Comparison of ENCODE assay signal across 8 mouse cellular contexts in genomic region chr8:70720739-70721138, GRCm38 (mm10). TPM values are rescaled to one million over a fixed set of nuclear protein-coding genes. Genes with fewer than 3 reads are reported as not detected.
DNase-seq lines count a peak whose midpoint lies in the region; ATAC-seq lines count a peak whose summit lies in the region.

No protein-coding gene starts in this region.

- no peak overlapping the region for H3K4me3 ChIP-seq in kidney, embryonic 14.5 days (ENCODE audit: low read length)
- H3K4me3 ChIP-seq in forebrain, embryonic 12.5 days (replicated peaks), result no peak overlapping the region
- H3K4me3 ChIP-seq in hindbrain, embryonic 15.5 days, result no peak overlapping the region
- H3K4me3 ChIP-seq in limb, embryonic 13.5 days, result no peak overlapping the region
- no peak overlapping the region for H3K4me3 ChIP-seq in stomach, embryonic 16.5 days (replicated peaks; ENCODE audit: low read length)

- no peaks in the 10 kb centered on the region for H3K9me3 ChIP-seq in kidney, embryonic 14.5 days (ENCODE audit: control insufficient read depth, low read length)
- no peaks in the 10 kb centered on the region for H3K9me3 ChIP-seq in forebrain, embryonic 12.5 days
- H3K9me3 ChIP-seq in hindbrain, embryonic 15.5 days, result no peaks in the 10 kb centered on the region
- H3K9me3 ChIP-seq in limb, embryonic 13.5 days, result no peaks in the 10 kb centered on the region
- H3K9me3 ChIP-seq in stomach, embryonic 16.5 days (replicated peaks; ENCODE audit: control insufficient read depth, low read length), result no peaks in the 10 kb centered on the region

- DNase-seq in kidney, adult 18-20 months, result peak; percentile 91
- peak; percentile 62 for DNase-seq in c-Kit-negative CD71-positive TER-119-positive erythroid progenitor cells, embryonic 14.5 days (ENCODE audit: low read depth, low spot score)
- peak; percentile 74 to 85 for DNase-seq in natural killer cell, adult 2 months (ENCODE audit: low spot score in 2 of 2)

- 3% methylated on average over 3 of the region's 3 CpGs for WGBS in kidney, embryonic 14.5 days
- 9% methylated on average over 3 of the region's 3 CpGs for WGBS in forebrain, embryonic 12.5 days
- 7% methylated on average over 3 of the region's 3 CpGs for WGBS in hindbrain, embryonic 15.5 days
- 4% methylated on average over 3 of the region's 3 CpGs for WGBS in limb, embryonic 13.5 days
- WGBS in stomach, embryonic 16.5 days, result 5% methylated on average over 3 of the region's 3 CpGs

- H3K9ac ChIP-seq in kidney, embryonic 14.5 days (ENCODE audit: low read depth, low read length), result no peak overlapping the region
- no peak overlapping the region for H3K9ac ChIP-seq in forebrain, embryonic 12.5 days
- no peak overlapping the region for H3K9ac ChIP-seq in hindbrain, embryonic 15.5 days
- no peak overlapping the region for H3K9ac ChIP-seq in limb, embryonic 13.5 days
- H3K9ac ChIP-seq in stomach, embryonic 16.5 days (ENCODE audit: low read length), result no peak overlapping the region

- no peaks in the 10 kb centered on the region for H3K27me3 ChIP-seq in kidney, embryonic 14.5 days (ENCODE audit: control insufficient read depth, insufficient read depth, low read length)
- peaks cover 21% of the 10 kb centered on the region for H3K27me3 ChIP-seq in forebrain, embryonic 12.5 days
- no peaks in the 10 kb centered on the region for H3K27me3 ChIP-seq in hindbrain, embryonic 15.5 days
- peaks cover 13% of the 10 kb centered on the region; the same call in 1 of the 2 replicates for H3K27me3 ChIP-seq in limb, embryonic 13.5 days
- no peaks in the 10 kb centered on the region for H3K27me3 ChIP-seq in stomach, embryonic 16.5 days (ENCODE audit: control insufficient read depth, insufficient read depth, low read length)

- no peak overlapping the region for H3K4me2 ChIP-seq in kidney, embryonic 14.5 days (replicated peaks; ENCODE audit: low read depth, low read length)
- H3K4me2 ChIP-seq in forebrain, embryonic 12.5 days, result no peak overlapping the region
- H3K4me2 ChIP-seq in hindbrain, embryonic 15.5 days, result no peak overlapping the region
- no peak overlapping the region for H3K4me2 ChIP-seq in limb, embryonic 13.5 days (replicated peaks)
- no peak overlapping the region for H3K4me2 ChIP-seq in stomach, embryonic 16.5 days (ENCODE audit: low read depth, low read length)

- ATAC-seq in kidney, embryonic 14.5 days (ENCODE audit: low FRiP score, low TSS enrichment), result no peak
- peak; percentile 60; the same call in 1 of the 2 replicates for ATAC-seq in forebrain, embryonic 12.5 days (ENCODE audit: low FRiP score)
- ATAC-seq in hindbrain, embryonic 15.5 days (ENCODE audit: low FRiP score, low read depth), result peak; percentile 74
- ATAC-seq in limb, embryonic 13.5 days (ENCODE audit: low FRiP score, low read depth), result peak; percentile 43; the same call in 1 of the 2 replicates
- 0 out of 2 replicates have a peak, but pooled peaks have one; percentile 45 for ATAC-seq in stomach, embryonic 16.5 days (ENCODE audit: insufficient read depth, low FRiP score)

- no peaks in the 10 kb centered on the region for H3K4me1 ChIP-seq in kidney, embryonic 14.5 days (ENCODE audit: control insufficient read depth, insufficient read depth, low read length)
- no peaks in the 10 kb centered on the region for H3K4me1 ChIP-seq in forebrain, embryonic 12.5 days
- no peaks in the 10 kb centered on the region for H3K4me1 ChIP-seq in hindbrain, embryonic 15.5 days (replicated peaks)
- peaks cover 3% of the 10 kb centered on the region; the same call in 1 of the 2 replicates for H3K4me1 ChIP-seq in limb, embryonic 13.5 days
- H3K4me1 ChIP-seq in stomach, embryonic 16.5 days (ENCODE audit: control insufficient read depth, insufficient read depth, low read length), result peaks cover 3% of the 10 kb centered on the region; the same call in 1 of the 2 replicates

- no peak overlapping the region for H3K27ac ChIP-seq in kidney, embryonic 14.5 days (ENCODE audit: low read depth, low read length)
- H3K27ac ChIP-seq in forebrain, embryonic 12.5 days, result no peak overlapping the region
- H3K27ac ChIP-seq in hindbrain, embryonic 15.5 days (replicated peaks), result no peak overlapping the region
- H3K27ac ChIP-seq in limb, embryonic 13.5 days, result no peak overlapping the region
- no peak overlapping the region for H3K27ac ChIP-seq in stomach, embryonic 16.5 days (ENCODE audit: low read length)

- H3K36me3 ChIP-seq in kidney, embryonic 14.5 days (ENCODE audit: control insufficient read depth, insufficient read depth, low read length), result no peaks in the 10 kb centered on the region
- no peaks in the 10 kb centered on the region for H3K36me3 ChIP-seq in forebrain, embryonic 12.5 days (replicated peaks)
- no peaks in the 10 kb centered on the region for H3K36me3 ChIP-seq in hindbrain, embryonic 15.5 days
- no peaks in the 10 kb centered on the region for H3K36me3 ChIP-seq in limb, embryonic 13.5 days
- H3K36me3 ChIP-seq in stomach, embryonic 16.5 days (ENCODE audit: control insufficient read depth, insufficient read depth, low read length), result no peaks in the 10 kb centered on the region

RNA-seq across cellular contexts. Expression of gene Gm3336, which starts 2.4 kb away (rescaled TPM):
- polyA plus RNA-seq in kidney, embryonic 14.5 days (2014; fragmentation: Nextera tagmentation; extraction: Ambion mirVana), result 0.23 and 0.73 TPM in 2 replicates
- not detected in 2 replicates for polyA plus RNA-seq in forebrain, embryonic 12.5 days (2016; fragmentation: Nextera tagmentation; extraction: Ambion mirVana)
- not detected in 2 replicates for polyA plus RNA-seq in hindbrain, embryonic 15.5 days (2015; fragmentation: Nextera tagmentation; extraction: Ambion mirVana)
- not detected in 2 replicates for polyA plus RNA-seq in limb, embryonic 13.5 days (2015; fragmentation: Nextera tagmentation; extraction: Ambion mirVana)
- polyA plus RNA-seq in stomach, embryonic 16.5 days (2015; fragmentation: Nextera tagmentation; extraction: Ambion mirVana), result 2.0 and 4.2 TPM in 2 replicates

RNA-seq across cellular contexts. Expression of gene Pde4c, which starts 2.8 kb away (rescaled TPM):
- polyA plus RNA-seq in kidney, embryonic 14.5 days (2014; fragmentation: Nextera tagmentation; extraction: Ambion mirVana), result 2.5 and 4.0 TPM in 2 replicates
- 0.14 and 0.17 TPM in 2 replicates for polyA plus RNA-seq in forebrain, embryonic 12.5 days (2016; fragmentation: Nextera tagmentation; extraction: Ambion mirVana)
- 0.21 and 0.35 TPM in 2 replicates for polyA plus RNA-seq in hindbrain, embryonic 15.5 days (2015; fragmentation: Nextera tagmentation; extraction: Ambion mirVana)
- 0.04 and 0.06 TPM in 2 replicates for polyA plus RNA-seq in limb, embryonic 13.5 days (2015; fragmentation: Nextera tagmentation; extraction: Ambion mirVana)
- 0.23 and 0.84 TPM in 2 replicates for polyA plus RNA-seq in stomach, embryonic 16.5 days (2015; fragmentation: Nextera tagmentation; extraction: Ambion mirVana)

RNA-seq across cellular contexts. Expression of gene Iqcn, which starts 17.5 kb away (rescaled TPM):
- polyA plus RNA-seq in kidney, embryonic 14.5 days (2014; fragmentation: Nextera tagmentation; extraction: Ambion mirVana), result 0.12 TPM in 1 of 2 replicates, not detected in the other
- polyA plus RNA-seq in forebrain, embryonic 12.5 days (2016; fragmentation: Nextera tagmentation; extraction: Ambion mirVana), result 0.04 and 0.10 TPM in 2 replicates
- 0.09 TPM in 2 replicates for polyA plus RNA-seq in hindbrain, embryonic 15.5 days (2015; fragmentation: Nextera tagmentation; extraction: Ambion mirVana)
- polyA plus RNA-seq in limb, embryonic 13.5 days (2015; fragmentation: Nextera tagmentation; extraction: Ambion mirVana), result not detected in 2 replicates
- polyA plus RNA-seq in stomach, embryonic 16.5 days (2015; fragmentation: Nextera tagmentation; extraction: Ambion mirVana), result not detected in 2 replicates

RNA-seq across cellular contexts. Expression of gene Jund, which starts 22.0 kb away (rescaled TPM):
- polyA plus RNA-seq in kidney, embryonic 14.5 days (2014; fragmentation: Nextera tagmentation; extraction: Ambion mirVana), result 95.1 and 117 TPM in 2 replicates
- polyA plus RNA-seq in forebrain, embryonic 12.5 days (2016; fragmentation: Nextera tagmentation; extraction: Ambion mirVana), result 153 and 165 TPM in 2 replicates
- 98.4 and 105 TPM in 2 replicates for polyA plus RNA-seq in hindbrain, embryonic 15.5 days (2015; fragmentation: Nextera tagmentation; extraction: Ambion mirVana)
- 57.3 and 61.1 TPM in 2 replicates for polyA plus RNA-seq in limb, embryonic 13.5 days (2015; fragmentation: Nextera tagmentation; extraction: Ambion mirVana)
- polyA plus RNA-seq in stomach, embryonic 16.5 days (2015; fragmentation: Nextera tagmentation; extraction: Ambion mirVana), result 22.5 and 30.0 TPM in 2 replicates

RNA-seq across cellular contexts. Expression of gene Rab3a, which starts 33.7 kb away (rescaled TPM):
- 14.3 and 16.4 TPM in 2 replicates for polyA plus RNA-seq in kidney, embryonic 14.5 days (2014; fragmentation: Nextera tagmentation; extraction: Ambion mirVana)
- polyA plus RNA-seq in forebrain, embryonic 12.5 days (2016; fragmentation: Nextera tagmentation; extraction: Ambion mirVana), result 87.8 and 95.4 TPM in 2 replicates
- polyA plus RNA-seq in hindbrain, embryonic 15.5 days (2015; fragmentation: Nextera tagmentation; extraction: Ambion mirVana), result 503 and 561 TPM in 2 replicates
- polyA plus RNA-seq in limb, embryonic 13.5 days (2015; fragmentation: Nextera tagmentation; extraction: Ambion mirVana), result 18.0 and 19.6 TPM in 2 replicates
- polyA plus RNA-seq in stomach, embryonic 16.5 days (2015; fragmentation: Nextera tagmentation; extraction: Ambion mirVana), result 23.4 and 23.8 TPM in 2 replicates
